Mouse (Mus musculus): ENCODE data around the gene Wtip. TPM values are rescaled to one million over a fixed set of nuclear protein-coding genes. Genes with fewer than 3 reads are reported as not detected.
"Not testable (repeated sequence)": the region's sequence is repeated elsewhere in the genome, so short reads cannot be mapped to it uniquely, and the experiment has no call there.

Gene Wtip
- total RNA-seq (2017) = not detected in 2 replicates

GRCm38 (mm10) chr7:34133117-34133762 lies at the start of gene Wtip:
Gene Wtip (minus strand): TSS chr7:34133268.
- ATAC-seq (ENCODE audit: extremely low read depth, insufficient number of reproducible peaks, low FRiP score, poor library complexity, severe bottlenecking) = no peak

- ATAC-seq (ENCODE audit: extremely low read depth, insufficient number of reproducible peaks, low FRiP score, poor library complexity, severe bottlenecking) = not testable (repeated sequence)
These were observed 43.2 kb upstream of the Wtip start for GRCm38 (mm10) chr7:34176241-34176640.

GRCm38 (mm10) chr7:34172251-34172650 lies 39.2 kb upstream of the Wtip start:
- no peak for ATAC-seq (ENCODE audit: extremely low read depth, insufficient number of reproducible peaks, low FRiP score, poor library complexity, severe bottlenecking)

GRCm38 (mm10) chr7:34169454-34169853 lies 36.4 kb upstream of the Wtip start, which contains the start of gene Uba2:
Gene Uba2 (minus strand): TSS chr7:34169599.
- ATAC-seq (ENCODE audit: extremely low read depth, insufficient number of reproducible peaks, low FRiP score, poor library complexity, severe bottlenecking) = no peak

GRCm38 (mm10) chr7:34168470-34169251 lies 35.6 kb upstream of the Wtip start:
- ATAC-seq (ENCODE audit: extremely low read depth, insufficient number of reproducible peaks, low FRiP score, poor library complexity, severe bottlenecking) = peak; percentile 93

GRCm38 (mm10) chr7:34167766-34168469 lies 34.9 kb upstream of the Wtip start:
- no peak for ATAC-seq (ENCODE audit: extremely low read depth, insufficient number of reproducible peaks, low FRiP score, poor library complexity, severe bottlenecking)

- ATAC-seq (ENCODE audit: extremely low read depth, insufficient number of reproducible peaks, low FRiP score, poor library complexity, severe bottlenecking) = 0 out of 2 replicates have a peak, but pooled peaks have one; percentile 30
These were observed 33.8 kb upstream of the Wtip start for GRCm38 (mm10) chr7:34166850-34167249.

- ATAC-seq (ENCODE audit: extremely low read depth, insufficient number of reproducible peaks, low FRiP score, poor library complexity, severe bottlenecking) = no peak
These were observed 32.9 kb upstream of the Wtip start for GRCm38 (mm10) chr7:34165999-34166398.

GRCm38 (mm10) chr7:34164671-34165070 lies 31.6 kb upstream of the Wtip start:
- no peak for ATAC-seq (ENCODE audit: extremely low read depth, insufficient number of reproducible peaks, low FRiP score, poor library complexity, severe bottlenecking)

- no peak for ATAC-seq (ENCODE audit: extremely low read depth, insufficient number of reproducible peaks, low FRiP score, poor library complexity, severe bottlenecking)
These were observed 26.1 kb upstream of the Wtip start for GRCm38 (mm10) chr7:34159167-34159566.

GRCm38 (mm10) chr7:34157994-34158393 lies 24.9 kb upstream of the Wtip start:
- ATAC-seq (ENCODE audit: extremely low read depth, insufficient number of reproducible peaks, low FRiP score, poor library complexity, severe bottlenecking) = no peak

GRCm38 (mm10) chr7:34147193-34147592 lies 14.1 kb upstream of the Wtip start:
- no peak for ATAC-seq (ENCODE audit: extremely low read depth, insufficient number of reproducible peaks, low FRiP score, poor library complexity, severe bottlenecking)

GRCm38 (mm10) chr7:34141123-34141522 lies 8.1 kb upstream of the Wtip start:
- no peak for ATAC-seq (ENCODE audit: extremely low read depth, insufficient number of reproducible peaks, low FRiP score, poor library complexity, severe bottlenecking)

GRCm38 (mm10) chr7:34139493-34139892 lies 6.4 kb upstream of the Wtip start:
- ATAC-seq (ENCODE audit: extremely low read depth, insufficient number of reproducible peaks, low FRiP score, poor library complexity, severe bottlenecking) = no peak

- ATAC-seq (ENCODE audit: extremely low read depth, insufficient number of reproducible peaks, low FRiP score, poor library complexity, severe bottlenecking) = no peak
These were observed 1.3 kb upstream of the Wtip start for GRCm38 (mm10) chr7:34134336-34134735.

GRCm38 (mm10) chr7:34132355-34133079 lies 551 bp downstream of the Wtip start:
- no peak for ATAC-seq (ENCODE audit: extremely low read depth, insufficient number of reproducible peaks, low FRiP score, poor library complexity, severe bottlenecking)

- no peak for ATAC-seq (ENCODE audit: extremely low read depth, insufficient number of reproducible peaks, low FRiP score, poor library complexity, severe bottlenecking)
These were observed 1.1 kb downstream of the Wtip start for GRCm38 (mm10) chr7:34131959-34132354.

- ATAC-seq (ENCODE audit: extremely low read depth, insufficient number of reproducible peaks, low FRiP score, poor library complexity, severe bottlenecking) = no peak
These were observed 1.9 kb downstream of the Wtip start for GRCm38 (mm10) chr7:34131118-34131517.

GRCm38 (mm10) chr7:34126291-34126690 lies 6.8 kb downstream of the Wtip start:
- no peak for ATAC-seq (ENCODE audit: extremely low read depth, insufficient number of reproducible peaks, low FRiP score, poor library complexity, severe bottlenecking)

Measured in neutrophil, adult 5-6 weeks (primary cell).